ENCODE assay signal across 23 mouse cellular contexts in genomic region chr2:26052806-26053205, GRCm38 (mm10). TPM values are rescaled to one million over a fixed set of nuclear protein-coding genes. Genes with fewer than 3 reads are reported as not detected.
A peak's percentile ranks its signal among the peaks of the same experiment; 100 is the strongest.
DNase-seq lines count a peak whose midpoint lies in the region; ATAC-seq and TF ChIP-seq lines count a peak whose summit lies in the region.
"Had no signal": no experiment of that assay in that cellular context is flagged by ENCODE, and none has a peak within 500 bp of the region (broad histone marks: within the 10 kb centered on the region; RNA-seq: fewer than 3 reads in every experiment).

No protein-coding gene starts in this region.

- no peaks in the 10 kb centered on the region; the same call in 1 of the 2 replicates for H3K4me1 ChIP-seq in midbrain, embryonic 11.5 days (ENCODE audit: control insufficient read depth, insufficient read depth, low read length)
- no peaks in the 10 kb centered on the region for H3K4me1 ChIP-seq in midbrain, embryonic 13.5 days (replicated peaks)
- H3K4me1 ChIP-seq in intestine, embryonic 16.5 days (ENCODE audit: control insufficient read depth, insufficient read depth, low read length) = no peaks in the 10 kb centered on the region
- no peaks in the 10 kb centered on the region for H3K4me1 ChIP-seq in stomach, postnatal 0 days (replicated peaks; ENCODE audit: control insufficient read depth, insufficient read depth)
- H3K4me1 ChIP-seq: midbrain, embryonic 12.5 days had no signal

- H3K4me3 ChIP-seq in midbrain, embryonic 11.5 days (ENCODE audit: low read depth, low read length) = no peak overlapping the region
- no peak overlapping the region for H3K4me3 ChIP-seq in midbrain, embryonic 13.5 days (replicated peaks)
- H3K4me3 ChIP-seq in intestine, embryonic 16.5 days (ENCODE audit: low read length) = no peak overlapping the region
- no peak overlapping the region for H3K4me3 ChIP-seq in stomach, postnatal 0 days (ENCODE audit: low read depth, low read length)
- H3K4me3 ChIP-seq: forebrain, embryonic 10.5 days; heart, adult 2 months; limb, embryonic 13.5 days; liver, embryonic 12.5 days; midbrain, embryonic 12.5 days had no signal

- TF ChIP-seq CTCF in stomach, postnatal 0 days (IDR thresholded peaks at IDR 0.05; ENCODE audit: low read depth) = no peak

- intact Hi-C loops in left cerebral cortex, postnatal 4 days (cut with DNase I) = no loop called here

- H3K4me2 ChIP-seq in midbrain, embryonic 11.5 days = no peak overlapping the region
- H3K4me2 ChIP-seq in midbrain, embryonic 13.5 days (replicated peaks) = no peak overlapping the region
- no peak overlapping the region for H3K4me2 ChIP-seq in intestine, embryonic 16.5 days (ENCODE audit: low read depth, low read length)
- H3K4me2 ChIP-seq in stomach, postnatal 0 days (replicated peaks; ENCODE audit: low read depth) = no peak overlapping the region
- H3K4me2 ChIP-seq: limb, embryonic 13.5 days; liver, embryonic 12.5 days; midbrain, embryonic 12.5 days had no signal

- no peak for ATAC-seq in midbrain, embryonic 11.5 days (ENCODE audit: low FRiP score)
- no peak for ATAC-seq in midbrain, embryonic 13.5 days
- ATAC-seq in intestine, embryonic 16.5 days = no peak
- no peak for ATAC-seq in stomach, postnatal 0 days (ENCODE audit: low FRiP score, low TSS enrichment)
- ATAC-seq: forebrain, postnatal 0 days; hindbrain, embryonic 16.5 days; liver, embryonic 12.5 days had no signal

- TF ChIP-seq EP300 in stomach, postnatal 0 days (optimal IDR thresholded peaks at IDR 0.05) = no peak

- WGBS in midbrain, embryonic 11.5 days = 65% methylated on average over 4 of the region's 4 CpGs
- WGBS in midbrain, embryonic 13.5 days = 47% methylated on average over 4 of the region's 4 CpGs
- 24% methylated on average over 4 of the region's 4 CpGs for WGBS in intestine, embryonic 16.5 days
- WGBS in stomach, postnatal 0 days = 37% methylated on average over 4 of the region's 4 CpGs

- DNase-seq in embryo, embryonic 10 days (ENCODE audit: low spot score) = peak; percentile 34
- DNase-seq in embryo, embryonic 11 days = no peak
- peak; percentile 12 for DNase-seq in midbrain, embryonic 11.5 days (ENCODE audit: low spot score, missing footprints)
- DNase-seq in stomach, postnatal 0 days (ENCODE audit: low spot score) = no peak
- DNase-seq in left cerebral cortex, postnatal 4 days = no peak
- no peak for DNase-seq in right cerebral cortex, postnatal 4 days
- DNase-seq: adrenal gland, adult 2 months; cerebellum, adult 11 months; cerebellum, postnatal 10 days; forebrain, postnatal 0 days; gastrocnemius, postnatal 25 days; heart, adult 2 months; kidney, adult 11 months; lung, adult 18-20 months; lung, postnatal 10 days; right cerebral cortex, postnatal 14 days had no signal

- no peaks in the 10 kb centered on the region for H3K27me3 ChIP-seq in midbrain, embryonic 11.5 days (ENCODE audit: control insufficient read depth, insufficient read depth, low read length)
- no peaks in the 10 kb centered on the region for H3K27me3 ChIP-seq in midbrain, embryonic 13.5 days
- H3K27me3 ChIP-seq in intestine, embryonic 16.5 days (replicated peaks; ENCODE audit: control insufficient read depth, insufficient read depth, low read length) = no peaks in the 10 kb centered on the region
- no peaks in the 10 kb centered on the region for H3K27me3 ChIP-seq in stomach, postnatal 0 days (ENCODE audit: control insufficient read depth, insufficient read depth, low read length)
- H3K27me3 ChIP-seq: limb, embryonic 13.5 days; midbrain, embryonic 12.5 days had no signal

- H3K9me3 ChIP-seq in midbrain, embryonic 11.5 days (ENCODE audit: control insufficient read depth, low read length) = no peaks in the 10 kb centered on the region
- no peaks in the 10 kb centered on the region for H3K9me3 ChIP-seq in midbrain, embryonic 13.5 days
- no peaks in the 10 kb centered on the region for H3K9me3 ChIP-seq in intestine, embryonic 16.5 days (ENCODE audit: control insufficient read depth, low read length)
- H3K9me3 ChIP-seq in stomach, postnatal 0 days (ENCODE audit: control insufficient read depth, low read length) = no peaks in the 10 kb centered on the region
- H3K9me3 ChIP-seq: forebrain, embryonic 10.5 days; limb, embryonic 13.5 days; liver, embryonic 12.5 days; midbrain, embryonic 12.5 days had no signal

- H3K9ac ChIP-seq in midbrain, embryonic 11.5 days (ENCODE audit: low read length) = no peak overlapping the region
- no peak overlapping the region for H3K9ac ChIP-seq in midbrain, embryonic 13.5 days (replicated peaks)
- H3K9ac ChIP-seq in intestine, embryonic 16.5 days (ENCODE audit: low read depth, low read length) = no peak overlapping the region
- no peak overlapping the region for H3K9ac ChIP-seq in stomach, postnatal 0 days (ENCODE audit: low read length)
- H3K9ac ChIP-seq: forebrain, postnatal 0 days; limb, embryonic 13.5 days; liver, embryonic 12.5 days; midbrain, embryonic 12.5 days had no signal

- no peak overlapping the region for H3K27ac ChIP-seq in midbrain, embryonic 11.5 days (ENCODE audit: low read depth, low read length)
- no peak overlapping the region for H3K27ac ChIP-seq in midbrain, embryonic 13.5 days
- H3K27ac ChIP-seq in intestine, embryonic 16.5 days (ENCODE audit: low read length) = 0 out of 2 replicates have a peak overlapping the region, but pooled peaks have one; percentile 42
- peak overlapping the region; percentile 30; the same call in 1 of the 2 replicates for H3K27ac ChIP-seq in stomach, postnatal 0 days (replicated peaks)
- H3K27ac ChIP-seq: forebrain, embryonic 10.5 days; heart, adult 2 months; limb, embryonic 13.5 days; liver, embryonic 12.5 days; midbrain, embryonic 12.5 days had no signal

- no peaks in the 10 kb centered on the region for H3K36me3 ChIP-seq in midbrain, embryonic 11.5 days (ENCODE audit: control insufficient read depth, insufficient read depth, low read length)
- no peaks in the 10 kb centered on the region for H3K36me3 ChIP-seq in midbrain, embryonic 13.5 days
- H3K36me3 ChIP-seq in intestine, embryonic 16.5 days (ENCODE audit: control insufficient read depth, insufficient read depth, low read length) = no peaks in the 10 kb centered on the region
- no peaks in the 10 kb centered on the region for H3K36me3 ChIP-seq in stomach, postnatal 0 days (ENCODE audit: control insufficient read depth, insufficient read depth, low read length)
- H3K36me3 ChIP-seq: forebrain, embryonic 10.5 days; limb, embryonic 13.5 days; liver, embryonic 12.5 days; midbrain, embryonic 12.5 days had no signal

RNA-seq across cellular contexts. Expression of gene Ubac1, which starts 31.3 kb away (rescaled TPM):
- 96.1 and 101 TPM in 2 replicates for polyA plus RNA-seq in midbrain, embryonic 11.5 days (2014; fragmentation: Nextera tagmentation; extraction: Ambion mirVana)
- polyA plus RNA-seq in midbrain, embryonic 13.5 days (2015; fragmentation: Nextera tagmentation; extraction: Ambion mirVana) = 93.6 and 104 TPM in 2 replicates
- 75.8 and 80.1 TPM in 2 replicates for polyA plus RNA-seq in intestine, embryonic 16.5 days (2015; fragmentation: Nextera tagmentation; extraction: Ambion mirVana)
- polyA plus RNA-seq in stomach, postnatal 0 days (2015; fragmentation: Nextera tagmentation; extraction: Ambion mirVana) = 47.7 and 49.1 TPM in 2 replicates
- 10 to 100 TPM; 90.5 to 92.0 TPM for total RNA-seq in left cerebral cortex, postnatal 4 days (2021)

Comparison
In these comparisons a context has a peak if more than half of its experiments do, and no peak if none do; other contexts are left out.
1. DNase-seq: peak in embryo, embryonic 10 days (single experiment) and midbrain, embryonic 11.5 days (single experiment); none in embryo, embryonic 11 days (single experiment), stomach, postnatal 0 days (single experiment), left cerebral cortex, postnatal 4 days (single experiment) and right cerebral cortex, postnatal 4 days (single experiment).
2. H3K27ac ChIP-seq: peak in intestine, embryonic 16.5 days (single experiment) and stomach, postnatal 0 days (single experiment); none in midbrain, embryonic 11.5 days (single experiment) and midbrain, embryonic 13.5 days (single experiment).